Mouse (Mus musculus): ENCODE measurements at regions not wholly inside any gene's neighbourhood (a gene's known extent, or its start where the extent isn't known, plus 50 kb on each side); places are given as distances from the start of the nearest gene placed in this dataset.

- WGBS, result 92% methylated on average over 6 of the region's 6 CpGs
- Histone ChIP-seq H3K36me3 (ENCODE audit: insufficient read depth, low read length) (no peaks in the 10 kb centered on the region), H3K4me3 (ENCODE audit: low read depth, low read length) (no peak overlapping the region), H3K9ac (replicated peaks; ENCODE audit: low read length, poor library complexity, severe bottlenecking) (no peak overlapping the region), H3K4me1 (ENCODE audit: insufficient read depth, low read length) (no peaks in the 10 kb centered on the region), H3K4me2 (ENCODE audit: low read depth, low read length, poor library complexity, severe bottlenecking) (no peak overlapping the region), H3K27ac (ENCODE audit: low read depth, low read length) (no peak overlapping the region), H3K9me3 (ENCODE audit: low read length) (no peaks in the 10 kb centered on the region), H3K27me3 (ENCODE audit: insufficient read depth, low read length) (no peaks in the 10 kb centered on the region)
- ATAC-seq (ENCODE audit: low FRiP score) (no peak), DNase-seq (ENCODE audit: low spot score) (no peak)
- TF ChIP-seq CTCF (IDR thresholded peaks at IDR 0.05), result no peak
These were observed 79.9 kb upstream of the Otud4 start for GRCm38 (mm10) chr8:79559516-79559915.

DNA sequence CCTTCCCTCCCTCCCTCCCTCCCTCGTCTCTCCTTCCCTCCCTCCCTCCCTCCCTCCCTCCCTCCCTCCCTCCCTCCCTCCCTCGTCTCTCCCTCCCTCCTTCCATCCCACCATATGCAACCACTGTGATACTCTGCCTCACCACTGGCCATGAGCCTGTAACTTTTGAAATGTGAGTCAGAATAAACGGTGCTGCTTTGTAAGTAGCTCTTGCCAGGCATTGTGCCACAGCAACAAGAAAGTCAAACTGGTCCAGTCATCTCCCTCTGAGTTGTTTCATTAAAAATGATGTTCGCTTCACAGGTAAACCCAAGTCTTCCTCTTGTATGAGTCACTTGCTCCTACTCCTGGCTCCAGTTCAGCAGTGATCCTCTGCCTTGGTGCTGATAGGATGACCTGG lies 85.1 kb upstream of the Otud4 start:
- Histone ChIP-seq H3K9ac (replicated peaks; ENCODE audit: low read length, poor library complexity, severe bottlenecking) (no peak overlapping the region), H3K4me1 (ENCODE audit: insufficient read depth, low read length) (no peaks in the 10 kb centered on the region), H3K9me3 (ENCODE audit: low read length) (no peaks in the 10 kb centered on the region), H3K27ac (ENCODE audit: low read depth, low read length) (no peak overlapping the region), H3K36me3 (ENCODE audit: insufficient read depth, low read length) (no peaks in the 10 kb centered on the region), H3K4me3 (ENCODE audit: low read depth, low read length) (no peak overlapping the region), H3K4me2 (ENCODE audit: low read depth, low read length, poor library complexity, severe bottlenecking) (no peak overlapping the region), H3K27me3 (ENCODE audit: insufficient read depth, low read length) (no peaks in the 10 kb centered on the region)
- no peak for TF ChIP-seq CTCF (IDR thresholded peaks at IDR 0.05)
- DNase-seq (ENCODE audit: low spot score) (no peak), ATAC-seq (ENCODE audit: low FRiP score) (no peak)
- 88% methylated on average over 2 of the region's 4 CpGs for WGBS

DNA sequence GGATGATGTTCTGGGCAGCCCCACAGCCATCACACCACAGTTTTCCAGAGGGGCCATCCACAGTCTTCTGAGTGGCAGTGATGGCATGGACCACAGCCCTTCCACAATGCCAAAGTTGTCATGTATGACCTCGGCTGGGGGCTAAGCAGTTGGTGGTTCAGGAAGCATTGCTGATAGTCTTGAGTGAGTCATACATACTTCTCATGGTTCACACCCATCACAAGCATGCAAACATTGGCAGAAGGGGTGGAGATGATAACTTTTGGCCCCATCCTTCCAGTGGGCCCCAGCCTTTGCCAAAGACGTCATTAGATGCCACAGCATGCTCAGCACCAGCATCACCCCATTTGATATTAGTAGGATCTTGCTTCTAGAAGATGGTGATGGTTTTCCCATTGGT lies 89.3 kb upstream of the Otud4 start:
- Histone ChIP-seq H3K4me2 (ENCODE audit: low read depth, low read length, poor library complexity, severe bottlenecking) (no peak overlapping the region), H3K9ac (replicated peaks; ENCODE audit: low read length, poor library complexity, severe bottlenecking) (no peak overlapping the region), H3K27ac (ENCODE audit: low read depth, low read length) (no peak overlapping the region), H3K27me3 (ENCODE audit: insufficient read depth, low read length) (no peaks in the 10 kb centered on the region), H3K4me1 (ENCODE audit: insufficient read depth, low read length) (no peaks in the 10 kb centered on the region), H3K4me3 (ENCODE audit: low read depth, low read length) (no peak overlapping the region), H3K36me3 (ENCODE audit: insufficient read depth, low read length) (no peaks in the 10 kb centered on the region), H3K9me3 (ENCODE audit: low read length) (no peaks in the 10 kb centered on the region)
- no peak for TF ChIP-seq CTCF (IDR thresholded peaks at IDR 0.05)
- 93% methylated on average over 2 of the region's 2 CpGs for WGBS
- DNase-seq (ENCODE audit: low spot score) (no peak), ATAC-seq (ENCODE audit: low FRiP score) (no peak)

- ATAC-seq (ENCODE audit: low FRiP score) (no peak), DNase-seq (ENCODE audit: low spot score) (no peak)
- H3K9me3 ChIP-seq (ENCODE audit: low read length), result no peaks in the 10 kb centered on the region
- H3K4me2 ChIP-seq (ENCODE audit: low read depth, low read length, poor library complexity, severe bottlenecking), result no peak overlapping the region
- no peak overlapping the region for H3K4me3 ChIP-seq (ENCODE audit: low read depth, low read length)
- no peak overlapping the region for H3K9ac ChIP-seq (replicated peaks; ENCODE audit: low read length, poor library complexity, severe bottlenecking)
- H3K27me3 ChIP-seq (ENCODE audit: insufficient read depth, low read length), result no peaks in the 10 kb centered on the region
- H3K4me1 ChIP-seq (ENCODE audit: insufficient read depth, low read length), result no peaks in the 10 kb centered on the region
- 87% methylated on average over 6 of the region's 6 CpGs for WGBS
- no peaks in the 10 kb centered on the region for H3K36me3 ChIP-seq (ENCODE audit: insufficient read depth, low read length)
- TF ChIP-seq CTCF (IDR thresholded peaks at IDR 0.05), result no peak
- no peak overlapping the region for H3K27ac ChIP-seq (ENCODE audit: low read depth, low read length)
These were observed 91.3 kb upstream of the Otud4 start for GRCm38 (mm10) chr8:79548156-79548555.

- no peak for TF ChIP-seq CTCF (IDR thresholded peaks at IDR 0.05)
- H3K4me3 ChIP-seq (ENCODE audit: low read depth, low read length), result no peak overlapping the region
- ATAC-seq (ENCODE audit: low FRiP score) (no peak), DNase-seq (ENCODE audit: low spot score) (no peak)
- H3K9ac ChIP-seq (replicated peaks; ENCODE audit: low read length, poor library complexity, severe bottlenecking), result no peak overlapping the region
- H3K9me3 ChIP-seq (ENCODE audit: low read length), result no peaks in the 10 kb centered on the region
- H3K27ac ChIP-seq (ENCODE audit: low read depth, low read length), result no peak overlapping the region
- 85% methylated on average over 5 of the region's 5 CpGs for WGBS
- no peaks in the 10 kb centered on the region for H3K27me3 ChIP-seq (ENCODE audit: insufficient read depth, low read length)
- H3K36me3 ChIP-seq (ENCODE audit: insufficient read depth, low read length), result no peaks in the 10 kb centered on the region
- H3K4me1 ChIP-seq (ENCODE audit: insufficient read depth, low read length), result no peaks in the 10 kb centered on the region
- H3K4me2 ChIP-seq (ENCODE audit: low read depth, low read length, poor library complexity, severe bottlenecking), result no peak overlapping the region
These were observed 93.5 kb upstream of the Otud4 start for GRCm38 (mm10) chr8:79545866-79546373.

- no peaks in the 10 kb centered on the region for H3K9me3 ChIP-seq (ENCODE audit: low read length)
- 75% methylated on average over 2 of the region's 2 CpGs for WGBS
- no peak overlapping the region for H3K27ac ChIP-seq (ENCODE audit: low read depth, low read length)
- H3K27me3 ChIP-seq (ENCODE audit: insufficient read depth, low read length), result no peaks in the 10 kb centered on the region
- no peaks in the 10 kb centered on the region for H3K36me3 ChIP-seq (ENCODE audit: insufficient read depth, low read length)
- no peak for ATAC-seq (ENCODE audit: low FRiP score)
- no peak overlapping the region for H3K4me2 ChIP-seq (ENCODE audit: low read depth, low read length, poor library complexity, severe bottlenecking)
- H3K9ac ChIP-seq (replicated peaks; ENCODE audit: low read length, poor library complexity, severe bottlenecking), result no peak overlapping the region
- H3K4me1 ChIP-seq (ENCODE audit: insufficient read depth, low read length), result no peaks in the 10 kb centered on the region
- TF ChIP-seq CTCF (IDR thresholded peaks at IDR 0.05), result no peak
- no peak for DNase-seq (ENCODE audit: low spot score)
- H3K4me3 ChIP-seq (ENCODE audit: low read depth, low read length), result no peak overlapping the region
These were observed 97.0 kb upstream of the Otud4 start for GRCm38 (mm10) chr8:79542461-79542860.

All from midbrain, postnatal 0 days (tissue).